Mouse (Mus musculus): ENCODE measurements around the gene Gm10491.

GRCm38 (mm10) chrX:7898880-7899874, 8.5 kb downstream of the Gm10491 start, which contains the start of the genes Pqbp1 and Timm17b:
- no peak for TF ChIP-seq CTCF (IDR thresholded peaks at IDR 0.05; ENCODE audit: low read depth, low read length)
- TF ChIP-seq POLR2A (IDR thresholded peaks at IDR 0.05; ENCODE audit: extremely low read depth, insufficient read depth, low read length) = 0 out of 2 replicates have a peak, but pooled peaks have one; percentile 27

Data from liver, adult 2 months (tissue).